Mouse (Mus musculus) kidney, embryonic 16.5 days (tissue): ENCODE data around the gene Gm8453. TPM values are rescaled to one million over a fixed set of nuclear protein-coding genes. Genes with fewer than 3 reads are reported as not detected.
"Not testable (repeated sequence)": the region's sequence is repeated elsewhere in the genome, so short reads cannot be mapped to it uniquely, and the experiment has no call there.

ENCODE experiments used
- ATAC-seq: fragments of 200-750 bp; cut with Nextera tagmentation; 2 replicates; pipeline ENCODE4 v1.8.0; 2017; ENCODE audit warnings: moderate TSS enrichment; ENCODE audit not compliant: low FRiP score, low TSS enrichment
- H3K27ac ChIP-seq: fragments of 300-500 bp; sonication (generic); 2 replicates; pipeline ENCODE4 v1.5.1; 2014; ENCODE audit warnings: low read length
- H3K27me3 ChIP-seq: fragments of 300-500 bp; sonication (generic); 2 replicates; pipeline ENCODE4 v1.6.1; 2014; ENCODE audit warnings: low read length, control low read depth, mixed read lengths; ENCODE audit not compliant: insufficient read depth
- H3K36me3 ChIP-seq: fragments of 300-500 bp; sonication (generic); 2 replicates; pipeline ENCODE4 v1.6.1; 2014; ENCODE audit warnings: low read length, control low read depth, mixed read lengths; ENCODE audit not compliant: insufficient read depth
- H3K4me1 ChIP-seq: fragments of 300-500 bp; sonication (generic); 2 replicates; pipeline ENCODE4 v1.6.1; 2014; ENCODE audit warnings: low read length, control low read depth, mixed read lengths; ENCODE audit not compliant: insufficient read depth
- H3K4me2 ChIP-seq: fragments of 300-500 bp; sonication (generic); replicated peaks from 2 replicates; pipeline ENCODE4 v1.6.1; 2014; ENCODE audit warnings: low read depth, low read length
- H3K4me3 ChIP-seq: fragments of 300-500 bp; sonication (generic); 2 replicates; pipeline ENCODE4 v1.5.1; 2014; ENCODE audit warnings: mild to moderate bottlenecking, low read length
- H3K9ac ChIP-seq: fragments of 300-500 bp; sonication (generic); replicated peaks from 2 replicates; pipeline ENCODE4 v1.6.1; 2014; ENCODE audit warnings: low read length
- H3K9me3 ChIP-seq: fragments of 300-500 bp; sonication (generic); 2 replicates; pipeline ENCODE4 v1.6.1; 2016; ENCODE audit warnings: low read length, control low read depth
- WGBS: fragments of 180-500 bp; shearing (Covaris S2); extraction: QIAGEN DNeasy Blood & Tissue Kit; methylation state at CpG from one replicate; pipeline ENCODE4 v1.1.7; 2014; 5-methylcytosine and 5-hydroxymethylcytosine counted together
- polyA plus RNA-seq: library from polyadenylated mRNA; unstranded; fragments of >200 nt; fragmentation: Nextera tagmentation; extraction: Ambion mirVana; gene quantifications from 2 replicates; pipeline ENCODE4 v1.2.1, GENCODE M21; 2015

Gene Gm8453
- not detected in 2 replicates for polyA plus RNA-seq

DNA sequence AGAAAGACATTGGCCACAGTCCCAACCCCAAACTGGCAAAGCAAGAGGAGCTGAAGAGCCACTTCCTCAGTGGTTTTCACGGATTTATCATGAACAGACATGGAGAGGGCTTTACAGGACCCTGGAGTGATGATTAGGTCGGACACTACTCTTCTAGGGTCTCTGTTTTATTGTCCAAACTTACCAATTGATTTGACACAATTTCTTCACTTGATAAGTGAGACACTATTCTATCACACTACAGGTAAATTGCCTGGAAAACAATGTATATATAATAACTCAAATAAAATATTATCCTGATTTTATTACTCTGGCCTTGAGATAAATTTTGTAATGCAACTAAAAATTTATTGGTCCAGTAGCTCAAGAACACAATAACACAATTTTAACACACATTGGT, at the start of gene Gm8453:
Gene Gm8453, minus strand, starts transcription at position 101 of the 400 bp plus-strand sequence.
- not testable (repeated sequence) for H3K27me3 ChIP-seq, H3K4me3 ChIP-seq, H3K4me1 ChIP-seq, H3K9ac ChIP-seq, ATAC-seq, H3K4me2 ChIP-seq, H3K27ac ChIP-seq, H3K36me3 ChIP-seq, H3K9me3 ChIP-seq
- WGBS: 23% methylated on average over 1 of the region's 2 CpGs

DNA sequence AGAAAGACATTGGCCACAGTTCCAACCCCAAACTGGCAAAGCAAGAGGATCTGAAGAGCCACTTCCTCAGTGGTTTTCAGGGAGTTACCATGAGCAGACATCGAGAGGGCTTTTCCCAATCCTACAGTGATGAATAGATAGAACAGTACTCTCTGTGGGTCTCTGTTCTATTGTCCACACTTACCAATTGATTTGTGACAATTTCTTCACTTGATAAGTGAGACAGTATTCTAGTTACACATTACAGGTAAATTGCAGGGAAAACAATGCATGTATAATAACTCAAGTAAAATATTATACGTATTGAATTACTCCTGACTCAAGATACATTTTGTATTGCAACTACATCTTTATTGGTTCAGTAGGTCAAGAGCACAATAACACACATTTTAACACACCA, 28.1 kb downstream of the Gm8453 start, which contains the start of gene Gm8653:
Gene Gm8653, minus strand, starts transcription at position 101 of the 400 bp plus-strand sequence.
- not testable (repeated sequence) for H3K4me3 ChIP-seq, H3K9me3 ChIP-seq, H3K4me1 ChIP-seq, H3K9ac ChIP-seq, H3K4me2 ChIP-seq, H3K27me3 ChIP-seq, ATAC-seq, H3K27ac ChIP-seq, H3K36me3 ChIP-seq
- no CpG with 5 or more reads among the region's 2 CpGs for WGBS

DNA sequence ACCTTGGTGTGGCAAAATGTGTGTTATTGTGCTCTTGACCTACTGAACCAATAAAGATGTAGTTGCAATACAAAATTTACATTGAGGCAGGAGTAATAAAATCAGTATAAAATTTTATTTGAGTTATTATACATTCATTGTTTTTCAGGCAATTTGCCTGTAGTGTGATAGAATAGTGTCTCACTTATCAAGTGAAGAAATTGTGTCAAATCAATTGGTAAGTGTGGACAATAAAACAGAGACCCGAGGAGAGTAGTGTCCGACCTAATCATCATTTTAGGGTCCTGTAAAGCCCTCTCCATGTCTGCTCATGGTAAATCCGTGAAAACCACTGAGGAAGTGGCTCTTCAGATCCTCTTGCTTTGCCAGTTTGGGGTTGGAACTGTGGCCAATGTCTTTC, 40.2 kb downstream of the Gm8453 start, which contains the start of gene Vmn1r143:
Gene Vmn1r143, plus strand, starts transcription at position 301 of the 400 bp plus-strand sequence.
- not testable (repeated sequence) for H3K27me3 ChIP-seq, H3K4me1 ChIP-seq, H3K9ac ChIP-seq, H3K36me3 ChIP-seq, H3K27ac ChIP-seq, ATAC-seq, H3K4me2 ChIP-seq, H3K9me3 ChIP-seq, H3K4me3 ChIP-seq
- no CpG with 5 or more reads among the region's 3 CpGs for WGBS

Other genes starting within 250 kb of the Gm8453 start
- not detected in 2 replicates for gene Vmn1r137, start 234.9 kb downstream of the Gm8453 start, polyA plus RNA-seq
- not detected in 2 replicates for gene Vmn1r138, start 200.6 kb downstream of the Gm8453 start, polyA plus RNA-seq
- not detected in 2 replicates for gene Gm6176, start 173.2 kb downstream of the Gm8453 start, polyA plus RNA-seq
- not detected in 2 replicates for gene Vmn1r139, start 160.4 kb downstream of the Gm8453 start, polyA plus RNA-seq
- not detected in 2 replicates for gene Gm16451, start 111.2 kb downstream of the Gm8453 start, polyA plus RNA-seq
- not detected in 2 replicates for gene Gm10666, start 94.7 kb downstream of the Gm8453 start, polyA plus RNA-seq
- not detected in 2 replicates for gene Vmn1r142, start 65.4 kb downstream of the Gm8453 start, polyA plus RNA-seq
- not detected in 2 replicates for gene Vmn1r143, start 40.1 kb downstream of the Gm8453 start, polyA plus RNA-seq
- not detected in 2 replicates for gene Gm8653, start 28.2 kb downstream of the Gm8453 start, polyA plus RNA-seq
- not detected in 2 replicates for gene Gm4187, start 100.2 kb upstream of the Gm8453 start, polyA plus RNA-seq
- gene Gm8660, start 141.6 kb upstream of the Gm8453 start, polyA plus RNA-seq: not detected in 2 replicates
- gene Vmn1r148, start 184.1 kb upstream of the Gm8453 start, polyA plus RNA-seq: not detected in 2 replicates
- not detected in 2 replicates for gene Vmn1r149, start 208.7 kb upstream of the Gm8453 start, polyA plus RNA-seq
- not detected in 2 replicates for gene Gm10665, start 234.6 kb upstream of the Gm8453 start, polyA plus RNA-seq